Mouse (Mus musculus) limb, embryonic 12.5 days (tissue): ENCODE measurements around the gene Wdfy1. TPM values are rescaled to one million over a fixed set of nuclear protein-coding genes. Genes with fewer than 3 reads are reported as not detected.
A peak's percentile ranks its signal among the peaks of the same experiment; 100 is the strongest.

Source experiments
- ATAC-seq: fragments of 200-750 bp; cut with Nextera tagmentation; 2 replicates; pipeline ENCODE4 v1.8.0; 2017; ENCODE audit warnings: low read depth, moderate TSS enrichment; ENCODE audit not compliant: insufficient number of reproducible peaks, insufficient read depth, low FRiP score, low TSS enrichment
- H3K27ac ChIP-seq: fragments of 300-500 bp; sonication (generic); 2 replicates; pipeline ENCODE4 v1.5.1; 2016; ENCODE audit warnings: mild to moderate bottlenecking, moderate library complexity
- H3K27me3 ChIP-seq: fragments of 300-500 bp; sonication (generic); 2 replicates; pipeline ENCODE4 v1.6.1; 2016; ENCODE audit warnings: mild to moderate bottlenecking, moderate library complexity
- H3K36me3 ChIP-seq: fragments of 300-500 bp; sonication (generic); 2 replicates; pipeline ENCODE4 v1.6.1; 2016; ENCODE audit warnings: mild to moderate bottlenecking, moderate library complexity
- H3K4me1 ChIP-seq: fragments of 300-500 bp; sonication (generic); replicated peaks from 2 replicates; pipeline ENCODE4 v1.6.1; 2016
- H3K4me2 ChIP-seq: fragments of 300-500 bp; sonication (generic); 2 replicates; pipeline ENCODE4 v1.6.1; 2016; ENCODE audit warnings: mild to moderate bottlenecking, moderate library complexity
- H3K4me3 ChIP-seq: fragments of 300-500 bp; sonication (generic); replicated peaks from 2 replicates; pipeline ENCODE4 v1.5.1; 2016; ENCODE audit warnings: mild to moderate bottlenecking
- H3K9ac ChIP-seq: fragments of 300-500 bp; sonication (generic); replicated peaks from 2 replicates; pipeline ENCODE4 v1.6.1; 2016; ENCODE audit warnings: mild to moderate bottlenecking, moderate library complexity
- H3K9me3 ChIP-seq: fragments of 300-500 bp; sonication (generic); 2 replicates; pipeline ENCODE4 v1.6.1; 2016; ENCODE audit warnings: mild to moderate bottlenecking, moderate library complexity
- WGBS: fragments of 180-500 bp; shearing (Covaris S2); methylation state at CpG from one replicate; pipeline ENCODE4 v1.1.7; 2016; 5-methylcytosine and 5-hydroxymethylcytosine counted together
- polyA plus RNA-seq: library from polyadenylated mRNA; unstranded; fragments of >200 nt; fragmentation: Nextera tagmentation; extraction: Ambion mirVana; gene quantifications from 2 replicates; pipeline ENCODE4 v1.2.1, GENCODE M21; 2016

The Wdfy1 gene
- polyA plus RNA-seq, 1 experiment from 2014 or later = 28.8 TPM

GRCm38 (mm10) chr1:79760656-79761055 is 15.3 kb downstream of the Wdfy1 start:
- 7% methylated on average over 11 of the region's 11 CpGs for WGBS
- ATAC-seq = peak; percentile 23; the same call in 1 of the 2 replicates
- Histone ChIP-seq H3K27me3 (no peaks in the 10 kb centered on the region), H3K9me3 (no peaks in the 10 kb centered on the region), H3K4me3 (peak overlapping the region; percentile 77), H3K9ac (peak overlapping the region; percentile 76), H3K27ac (no peak overlapping the region), H3K4me2 (peak overlapping the region; percentile 83), H3K4me1 (peaks cover 28% of the 10 kb centered on the region), H3K36me3 (no peaks in the 10 kb centered on the region)

DNA sequence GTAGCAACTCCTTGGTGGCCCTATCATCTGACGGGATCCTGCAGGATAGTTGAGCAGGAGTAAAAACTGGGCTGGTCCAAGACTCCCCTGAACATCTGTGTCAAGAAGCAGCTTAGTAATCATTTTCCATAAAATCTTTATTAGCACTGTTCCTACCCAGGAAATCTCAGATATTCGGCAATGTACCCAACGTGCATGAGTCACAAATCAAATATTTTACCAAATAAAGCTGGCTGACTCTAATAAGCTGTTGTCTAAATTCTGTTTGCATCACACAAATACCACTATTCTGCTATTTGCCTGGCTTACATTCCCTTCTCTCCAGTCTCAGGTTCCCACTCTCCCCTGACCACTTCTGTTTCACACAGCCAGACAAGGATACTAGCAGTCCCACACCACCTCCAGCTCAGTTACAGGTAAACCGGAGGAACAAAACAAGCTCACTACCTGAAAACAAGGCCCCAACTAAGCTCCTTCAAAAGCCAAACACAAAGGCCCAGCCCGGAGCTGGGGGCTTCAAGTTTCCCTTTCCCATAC is 16.4 kb downstream of the Wdfy1 start:
- no peak overlapping the region for H3K4me3 ChIP-seq
- H3K27me3 ChIP-seq = no peaks in the 10 kb centered on the region
- 74% methylated on average over 5 of the region's 5 CpGs for WGBS
- no peaks in the 10 kb centered on the region for H3K9me3 ChIP-seq
- no peak for ATAC-seq
- H3K27ac ChIP-seq = no peak overlapping the region
- peak overlapping the region; percentile 20 for H3K4me2 ChIP-seq
- H3K36me3 ChIP-seq = no peaks in the 10 kb centered on the region
- no peak overlapping the region for H3K9ac ChIP-seq
- peaks cover 28% of the 10 kb centered on the region for H3K4me1 ChIP-seq

GRCm38 (mm10) chr1:79759006-79759405 is 16.9 kb downstream of the Wdfy1 start:
- H3K9me3 ChIP-seq = no peaks in the 10 kb centered on the region
- no peaks in the 10 kb centered on the region for H3K36me3 ChIP-seq
- no peak for ATAC-seq
- no peak overlapping the region for H3K9ac ChIP-seq
- peaks cover 28% of the 10 kb centered on the region for H3K4me1 ChIP-seq
- H3K4me2 ChIP-seq = no peak overlapping the region
- no peak overlapping the region for H3K4me3 ChIP-seq
- H3K27me3 ChIP-seq = no peaks in the 10 kb centered on the region
- H3K27ac ChIP-seq = no peak overlapping the region
- WGBS = 21% methylated on average over 2 of the region's 2 CpGs

GRCm38 (mm10) chr1:79757597-79757996 is 18.3 kb downstream of the Wdfy1 start:
- 78% methylated on average over 4 of the region's 4 CpGs for WGBS
- Histone ChIP-seq H3K36me3 (no peaks in the 10 kb centered on the region), H3K27me3 (no peaks in the 10 kb centered on the region), H3K27ac (no peak overlapping the region), H3K4me3 (no peak overlapping the region), H3K4me1 (peaks cover 28% of the 10 kb centered on the region), H3K9ac (no peak overlapping the region), H3K4me2 (no peak overlapping the region), H3K9me3 (no peaks in the 10 kb centered on the region)
- ATAC-seq = no peak

- H3K27me3 ChIP-seq = no peaks in the 10 kb centered on the region
- no peak overlapping the region for H3K4me3 ChIP-seq
- H3K36me3 ChIP-seq = no peaks in the 10 kb centered on the region
- ATAC-seq = no peak
- H3K4me1 ChIP-seq = peaks cover 25% of the 10 kb centered on the region
- no peak overlapping the region for H3K27ac ChIP-seq
- 67% methylated on average over 7 of the region's 7 CpGs for WGBS
- H3K9ac ChIP-seq = no peak overlapping the region
- no peak overlapping the region for H3K4me2 ChIP-seq
- H3K9me3 ChIP-seq = no peaks in the 10 kb centered on the region
These were observed 18.8 kb downstream of the Wdfy1 start for GRCm38 (mm10) chr1:79757161-79757560.

- 89% methylated on average over 5 of the region's 5 CpGs for WGBS
- Histone ChIP-seq H3K9me3 (no peaks in the 10 kb centered on the region), H3K4me2 (no peak overlapping the region)
These were observed 19.5 kb downstream of the Wdfy1 start for GRCm38 (mm10) chr1:79756417-79756816.

GRCm38 (mm10) chr1:79755376-79755775 is 20.6 kb downstream of the Wdfy1 start:
- no peak overlapping the region for H3K4me2 ChIP-seq
- no peaks in the 10 kb centered on the region for H3K9me3 ChIP-seq
- no peaks in the 10 kb centered on the region for H3K27me3 ChIP-seq
- H3K27ac ChIP-seq = no peak overlapping the region
- ATAC-seq = no peak
- no peak overlapping the region for H3K9ac ChIP-seq
- WGBS = 59% methylated on average over 2 of the region's 2 CpGs
- peaks cover 16% of the 10 kb centered on the region for H3K4me1 ChIP-seq
- no peak overlapping the region for H3K4me3 ChIP-seq
- H3K36me3 ChIP-seq = no peaks in the 10 kb centered on the region

More at GRCm38 (mm10) chr1:79756417-79756816, 19.5 kb downstream of the Wdfy1 start:
- H3K27me3 ChIP-seq = no peaks in the 10 kb centered on the region
- no peak overlapping the region for H3K9ac ChIP-seq
- H3K27ac ChIP-seq = no peak overlapping the region
- peaks cover 22% of the 10 kb centered on the region for H3K4me1 ChIP-seq
- no peak overlapping the region for H3K4me3 ChIP-seq
- H3K36me3 ChIP-seq = no peaks in the 10 kb centered on the region
- no peak for ATAC-seq

DNA sequence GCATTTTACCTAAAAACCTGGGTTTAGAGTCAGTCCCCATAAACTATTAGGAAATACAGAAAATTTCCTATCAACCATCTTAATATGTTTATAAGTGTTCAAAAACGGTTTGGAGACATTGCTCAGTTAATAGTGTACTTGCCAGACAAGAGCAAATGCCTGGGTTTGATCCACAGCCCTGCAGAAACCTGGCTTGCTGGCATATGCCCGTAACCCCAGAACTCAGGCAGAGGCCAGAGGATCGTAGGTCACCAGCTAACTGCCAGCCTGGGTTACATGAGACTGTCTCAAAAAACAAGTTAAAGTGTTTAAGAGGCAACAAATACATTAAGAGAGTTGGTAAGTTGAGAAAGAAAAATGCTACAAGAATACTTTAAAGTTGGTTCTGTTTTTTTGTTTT is 21.0 kb downstream of the Wdfy1 start:
- Histone ChIP-seq H3K27ac (no peak overlapping the region), H3K36me3 (no peaks in the 10 kb centered on the region), H3K9ac (no peak overlapping the region), H3K9me3 (no peaks in the 10 kb centered on the region), H3K4me1 (peaks cover 15% of the 10 kb centered on the region), H3K4me3 (no peak overlapping the region), H3K4me2 (no peak overlapping the region), H3K27me3 (no peaks in the 10 kb centered on the region)
- 85% methylated on average over 3 of the region's 3 CpGs for WGBS
- no peak for ATAC-seq

GRCm38 (mm10) chr1:79753456-79753855 is 22.5 kb downstream of the Wdfy1 start:
- 0 out of 2 replicates have a peak, but pooled peaks cover 4% of the 10 kb centered on the region for H3K4me1 ChIP-seq
- ATAC-seq = no peak
- no peaks in the 10 kb centered on the region for H3K27me3 ChIP-seq
- no peak overlapping the region for H3K9ac ChIP-seq
- H3K27ac ChIP-seq = no peak overlapping the region
- no peak overlapping the region for H3K4me2 ChIP-seq
- no peaks in the 10 kb centered on the region for H3K9me3 ChIP-seq
- WGBS = 89% methylated on average over 3 of the region's 3 CpGs
- H3K4me3 ChIP-seq = no peak overlapping the region
- H3K36me3 ChIP-seq = no peaks in the 10 kb centered on the region

DNA sequence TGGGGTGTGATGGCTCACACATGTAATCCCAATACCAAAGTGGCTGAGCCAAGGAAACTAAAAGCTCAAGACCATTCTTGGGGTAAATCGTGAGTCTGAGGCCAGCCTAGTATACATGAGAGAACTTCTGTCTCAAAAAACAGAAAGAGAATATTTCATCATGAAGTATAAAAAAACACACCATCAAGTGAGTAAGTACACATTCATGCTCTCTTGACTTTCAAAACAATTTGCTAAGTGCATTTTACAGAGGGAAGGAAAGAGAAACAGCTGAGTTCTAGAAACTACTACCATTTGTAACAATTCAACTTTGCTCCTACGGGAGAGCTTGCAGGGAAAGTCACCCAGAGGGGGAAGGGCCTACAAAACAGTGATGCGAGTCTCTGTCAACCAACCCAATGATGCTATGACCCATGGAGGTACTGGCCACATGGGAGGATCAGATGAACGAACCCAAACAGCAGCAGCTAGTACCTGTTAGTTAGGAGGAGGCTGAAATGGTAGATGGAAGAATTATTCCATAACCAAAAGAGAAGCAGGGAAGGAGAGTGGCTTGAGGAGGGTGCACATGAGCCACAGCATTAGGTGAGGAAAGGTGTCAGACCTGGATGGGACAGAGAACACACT is 23.1 kb downstream of the Wdfy1 start:
- H3K9me3 ChIP-seq = no peaks in the 10 kb centered on the region
- H3K4me1 ChIP-seq = 0 out of 2 replicates have a peak, but pooled peaks cover 4% of the 10 kb centered on the region
- no peak overlapping the region for H3K4me2 ChIP-seq
- H3K36me3 ChIP-seq = no peaks in the 10 kb centered on the region
- no peak for ATAC-seq
- WGBS = 85% methylated on average over 4 of the region's 4 CpGs
- H3K27ac ChIP-seq = no peak overlapping the region
- no peak overlapping the region for H3K4me3 ChIP-seq
- H3K9ac ChIP-seq = no peak overlapping the region
- no peaks in the 10 kb centered on the region for H3K27me3 ChIP-seq

DNA sequence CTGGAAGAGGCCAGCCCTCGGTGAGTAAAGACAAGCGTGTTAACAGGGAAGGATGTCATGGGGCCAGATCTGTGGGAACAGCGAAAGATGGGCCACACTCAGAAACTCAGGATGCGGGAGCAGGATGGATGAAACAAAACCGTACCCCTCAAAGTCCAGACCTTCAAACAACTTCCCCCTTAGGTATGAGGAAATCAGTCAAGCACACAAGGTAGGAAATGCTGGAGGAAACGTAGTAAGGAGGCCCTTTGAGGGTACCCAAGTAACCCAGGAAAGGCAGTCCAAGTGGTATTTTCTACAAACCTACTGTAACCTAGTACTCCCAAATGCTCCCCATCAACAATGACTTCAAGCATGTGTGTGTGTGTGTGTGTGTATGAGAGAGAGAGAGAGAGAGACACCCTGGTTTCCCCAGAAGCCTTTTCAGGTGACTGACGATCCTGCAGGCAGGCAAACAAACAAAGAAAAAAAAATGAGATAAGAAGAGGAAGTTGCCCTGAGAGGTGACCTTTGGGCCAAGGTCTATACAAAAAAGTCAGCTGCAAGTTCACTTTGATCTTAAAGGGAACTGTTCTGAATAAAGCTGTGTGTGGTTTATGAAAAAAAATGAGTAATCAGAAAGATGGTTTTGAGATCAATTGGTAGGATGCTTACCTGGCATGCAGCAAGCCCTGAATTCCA is 23.8 kb downstream of the Wdfy1 start:
- WGBS = 87% methylated on average over 7 of the region's 7 CpGs
- Histone ChIP-seq H3K27ac (no peak overlapping the region), H3K4me3 (no peak overlapping the region), H3K36me3 (no peaks in the 10 kb centered on the region), H3K9me3 (no peaks in the 10 kb centered on the region), H3K27me3 (no peaks in the 10 kb centered on the region), H3K9ac (no peak overlapping the region), H3K4me2 (no peak overlapping the region), H3K4me1 (0 out of 2 replicates have a peak, but pooled peaks cover 3% of the 10 kb centered on the region)
- ATAC-seq = no peak
